Comparison of ENCODE assay signal across 7 mouse cellular contexts in the genomic region with DNA sequence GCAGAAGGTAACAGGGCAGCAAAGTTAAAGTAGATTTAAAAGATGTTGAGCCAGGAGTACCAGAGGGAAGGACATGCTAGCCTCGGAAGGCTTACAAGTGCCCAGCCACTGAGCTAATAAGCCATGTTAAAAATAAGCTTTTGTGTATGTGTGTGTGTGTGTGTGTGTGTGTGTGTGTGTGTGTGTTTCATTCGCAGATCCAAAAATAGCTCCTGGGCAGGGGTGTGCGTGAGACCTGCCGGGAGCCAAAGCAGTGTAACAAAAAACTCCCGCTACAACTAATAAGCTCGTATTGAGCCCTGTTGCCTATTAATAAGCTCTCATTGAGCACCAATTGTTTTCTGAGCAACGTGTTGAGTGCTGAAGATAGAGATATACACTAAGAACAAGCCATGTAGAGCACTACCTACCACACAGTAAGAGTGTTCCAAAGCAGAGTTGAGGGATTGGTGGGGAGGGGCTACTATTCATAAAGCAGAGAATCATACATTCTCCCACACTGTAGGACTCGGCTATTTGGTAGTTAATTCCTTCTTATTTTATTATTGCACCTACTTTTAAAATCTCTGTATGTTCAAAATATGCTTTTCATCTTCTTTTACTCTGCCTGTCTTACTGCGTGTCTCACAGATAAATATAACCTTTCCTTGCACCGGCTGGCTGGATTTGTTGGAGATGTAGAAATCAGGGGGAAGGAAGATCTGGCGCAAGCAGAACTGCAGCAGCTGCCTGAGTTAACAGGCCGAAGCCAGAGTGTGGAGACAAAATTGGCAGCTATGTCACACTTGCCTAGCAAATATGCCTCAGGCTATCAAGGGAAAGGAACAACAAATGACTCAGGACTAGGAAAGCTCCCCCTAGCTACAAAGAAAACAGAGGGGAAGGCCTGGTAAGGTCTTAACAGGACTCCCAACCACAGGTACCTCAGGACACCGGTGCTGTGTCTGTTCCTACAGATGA. TPM values are rescaled to one million over a fixed set of nuclear protein-coding genes. Genes with fewer than 3 reads are reported as not detected.
DNase-seq lines count a peak whose midpoint lies in the region; ATAC-seq and TF ChIP-seq lines count a peak whose summit lies in the region.

No protein-coding gene starts in this region.

- 0 out of 2 replicates have a peak, but pooled peaks have one; percentile 52 for TF ChIP-seq EP300 in heart, adult 2 months (IDR thresholded peaks at IDR 0.05; ENCODE audit: insufficient read depth, low read depth, low read length)

- no peaks in the 10 kb centered on the region for H3K36me3 ChIP-seq in heart, adult 2 months (ENCODE audit: control insufficient read depth, insufficient read depth, low read length)

- intact Hi-C loops in heart, adult 2 months (cut with DNase I), result loop anchor here (5.0 kb wide), 2 partner anchors 40 to 55 kb away; no protein-coding TSS in a partner anchor
- intact Hi-C loops in left cerebral cortex, adult 2 months (cut with DNase I), result loop anchor here (1.0 to 5.0 kb wide), 4 partner anchors 40 to 165 kb away; partner anchors contain the start of gene Tnfrsf11a

- H3K27me3 ChIP-seq in heart, adult 2 months (ENCODE audit: control insufficient read depth, insufficient read depth, low read length), result no peaks in the 10 kb centered on the region

- no peaks in the 10 kb centered on the region for H3K79me2 ChIP-seq in heart, adult 2 months (replicated peaks; ENCODE audit: control insufficient read depth, insufficient read depth, low read length)

- peak overlapping the region; percentile 20; the same call in 1 of the 2 replicates for H3K4me3 ChIP-seq in heart, adult 2 months
- no peak overlapping the region for H3K4me3 ChIP-seq in left cerebral cortex, adult 2 months

- H3K4me1 ChIP-seq in heart, adult 2 months (ENCODE audit: control insufficient read depth, insufficient read depth, low read length), result peaks cover 2% of the 10 kb centered on the region; the same call in 1 of the 2 replicates

- H3K9ac ChIP-seq in heart, adult 2 months (ENCODE audit: low read depth, low read length), result no peak overlapping the region; the same call in none of the 2 replicates

- peak; percentile 5 to 40 for DNase-seq in kidney, postnatal 25 days
- no peak for DNase-seq in kidney, adult 18-20 months
- DNase-seq in cerebellum, adult 8-10 months, result peak; percentile 7
- DNase-seq in heart, adult 2 months, result peak in 1 of 2 experiments; percentile 63
- DNase-seq in left cerebral cortex, adult 2 months (ENCODE audit: extremely low spot score in 1 of 2, low spot score in 2 of 2), result peak; percentile 47 to 56
- peak; percentile 91 for DNase-seq in telencephalon, adult 2 months (ENCODE audit: low read depth, low spot score)

- no peak for ATAC-seq in erythroid progenitor cell, adult 5-6 weeks (replicated peaks; ENCODE audit: low FRiP score, poor library complexity, severe bottlenecking)

- WGBS in heart, adult 2 months, result 47% methylated on average over 13 of the region's 13 CpGs

- TF ChIP-seq CTCF in heart, adult 2 months (IDR thresholded peaks at IDR 0.05), result peak; percentile 54
- peak; percentile 44 for TF ChIP-seq CTCF in left cerebral cortex, adult 2 months (IDR thresholded peaks at IDR 0.05)

- no peak for TF ChIP-seq POLR2A in heart, adult 2 months (IDR thresholded peaks at IDR 0.05; ENCODE audit: insufficient read depth, low read depth, low read length)

- peak overlapping the region; percentile 71 for H3K27ac ChIP-seq in heart, adult 2 months
- H3K27ac ChIP-seq in left cerebral cortex, adult 2 months, result peak overlapping the region; percentile 28; the same call in 1 of the 2 replicates

RNA-seq across cellular contexts. Expression of gene Zcchc2, which starts 43.3 kb away (rescaled TPM):
- 1 to 10 TPM; 6.6 to 9.8 TPM for total RNA-seq in heart, adult 2 months (2021)
- polyA plus RNA-seq in heart, adult 2 months (2012; rRNA removed), result 8.3 and 10.6 TPM in 2 replicates
- total RNA-seq in left cerebral cortex, adult 2 months (2021), result 10 to 100 TPM; 23.2 to 26.4 TPM
- total RNA-seq in erythroid progenitor cell, adult 5-6 weeks (2015; ENCODE audit: low replicate concordance), result 6.1 and 8.4 TPM in 2 replicates
- total RNA-seq in erythroid progenitor cell, adult 5-6 weeks (2017; ENCODE audit: low replicate concordance), result 4.7 and 5.1 TPM in 2 replicates
